Mouse (Mus musculus) lung, embryonic 15.5 days (tissue): ENCODE results near the gene 0610010F05Rik. TPM values are rescaled to one million over a fixed set of nuclear protein-coding genes. Genes with fewer than 3 reads are reported as not detected.
"Not testable (repeated sequence)": the region's sequence is repeated elsewhere in the genome, so short reads cannot be mapped to it uniquely, and the experiment has no call there.

ENCODE experiments used
- ATAC-seq: fragments of 200-750 bp; cut with Nextera tagmentation; 2 replicates; pipeline ENCODE4 v1.8.0; 2017; ENCODE audit warnings: moderate number of reproducible peaks, borderline replicate concordance; ENCODE audit not compliant: low FRiP score, low TSS enrichment; ENCODE audit errors: extremely low read depth
- H3K27ac ChIP-seq: fragments of 300-500 bp; sonication (generic); 2 replicates; pipeline ENCODE4 v1.5.1; 2015; ENCODE audit warnings: moderate library complexity, mild to moderate bottlenecking, inconsistent platforms
- H3K27me3 ChIP-seq: fragments of 300-500 bp; sonication (generic); 2 replicates; pipeline ENCODE4 v1.6.1; 2015; ENCODE audit warnings: inconsistent platforms
- H3K36me3 ChIP-seq: fragments of 300-500 bp; sonication (generic); 2 replicates; pipeline ENCODE4 v1.6.1; 2015; ENCODE audit warnings: inconsistent platforms
- H3K4me1 ChIP-seq: fragments of 300-500 bp; sonication (generic); 2 replicates; pipeline ENCODE4 v1.6.1; 2015; ENCODE audit warnings: inconsistent platforms
- H3K4me2 ChIP-seq: fragments of 300-500 bp; sonication (generic); 2 replicates; pipeline ENCODE4 v1.6.1; 2015; ENCODE audit warnings: inconsistent platforms, mild to moderate bottlenecking, moderate library complexity
- H3K4me3 ChIP-seq: fragments of 300-500 bp; sonication (generic); 2 replicates; pipeline ENCODE4 v1.5.1; 2015; ENCODE audit warnings: mild to moderate bottlenecking, inconsistent platforms
- H3K9ac ChIP-seq: fragments of 300-500 bp; sonication (generic); 2 replicates; pipeline ENCODE4 v1.6.1; 2015; ENCODE audit warnings: inconsistent platforms
- H3K9me3 ChIP-seq: fragments of 300-500 bp; sonication (generic); 2 replicates; pipeline ENCODE4 v1.6.1; 2016; ENCODE audit warnings: inconsistent platforms
- WGBS: fragments of 180-500 bp; shearing (Covaris S2); methylation state at CpG from one replicate; pipeline ENCODE4 v1.1.7; 2015; 5-methylcytosine and 5-hydroxymethylcytosine counted together
- polyA plus RNA-seq: library from polyadenylated mRNA; unstranded; fragments of >200 nt; fragmentation: Nextera tagmentation; extraction: Ambion mirVana; gene quantifications from 2 replicates; pipeline ENCODE4 v1.2.1, GENCODE M21; 2015

The 0610010F05Rik gene
- polyA plus RNA-seq, 1 experiment from 2014 or later: 25.3 TPM

DNA sequence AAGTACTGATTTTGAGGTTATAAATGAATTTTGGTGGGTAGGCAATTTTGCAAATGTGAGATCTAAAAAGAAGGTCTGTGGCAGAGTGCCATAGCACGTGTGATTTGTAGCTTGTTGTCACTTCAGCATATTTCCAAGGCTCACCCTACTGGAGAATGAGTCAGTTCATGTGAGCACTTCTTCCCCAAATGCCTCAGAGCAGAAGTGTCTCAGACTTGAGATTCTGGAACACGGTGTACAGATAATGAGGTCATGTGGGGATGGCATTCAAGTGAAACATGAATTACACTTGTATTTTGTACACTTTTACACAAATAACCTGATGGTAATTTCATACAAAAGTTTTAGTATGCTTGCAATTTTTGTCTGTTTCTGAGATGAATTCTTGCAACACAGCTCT is 24.4 kb upstream of the 0610010F05Rik start:
- no peak for ATAC-seq
- H3K4me3 ChIP-seq: no peak overlapping the region
- H3K4me2 ChIP-seq: no peak overlapping the region
- H3K27ac ChIP-seq: no peak overlapping the region
- no peaks in the 10 kb centered on the region for H3K27me3 ChIP-seq
- 72% methylated on average over 2 of the region's 2 CpGs for WGBS
- no peak overlapping the region for H3K9ac ChIP-seq
- H3K9me3 ChIP-seq: no peaks in the 10 kb centered on the region
- H3K36me3 ChIP-seq: no peaks in the 10 kb centered on the region
- no peaks in the 10 kb centered on the region for H3K4me1 ChIP-seq

DNA sequence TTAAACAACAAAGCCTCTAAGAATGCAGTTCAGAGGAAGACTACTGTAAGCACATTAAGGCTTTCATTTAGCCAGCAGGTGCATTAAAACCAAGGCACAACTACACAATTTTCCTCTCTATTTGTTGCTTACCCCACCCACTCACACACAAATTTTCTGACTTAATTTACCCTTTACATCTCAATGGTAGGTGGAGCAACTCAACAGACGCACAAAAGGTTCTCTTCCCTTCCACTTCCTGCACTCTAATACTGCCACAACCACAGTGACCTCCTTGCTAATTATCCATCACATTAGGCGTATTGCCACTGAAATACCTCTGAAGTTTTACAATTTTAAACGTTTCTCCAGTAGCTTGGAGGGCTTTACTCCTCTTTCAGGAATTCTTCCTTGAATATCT is 20.2 kb upstream of the 0610010F05Rik start:
- Histone ChIP-seq H3K27me3 (no peaks in the 10 kb centered on the region), H3K4me3 (no peak overlapping the region), H3K36me3 (peaks cover 12% of the 10 kb centered on the region), H3K9me3 (no peaks in the 10 kb centered on the region), H3K4me2 (no peak overlapping the region), H3K9ac (no peak overlapping the region), H3K4me1 (no peaks in the 10 kb centered on the region), H3K27ac (no peak overlapping the region)
- no peak for ATAC-seq
- 71% methylated on average over 3 of the region's 3 CpGs for WGBS

DNA sequence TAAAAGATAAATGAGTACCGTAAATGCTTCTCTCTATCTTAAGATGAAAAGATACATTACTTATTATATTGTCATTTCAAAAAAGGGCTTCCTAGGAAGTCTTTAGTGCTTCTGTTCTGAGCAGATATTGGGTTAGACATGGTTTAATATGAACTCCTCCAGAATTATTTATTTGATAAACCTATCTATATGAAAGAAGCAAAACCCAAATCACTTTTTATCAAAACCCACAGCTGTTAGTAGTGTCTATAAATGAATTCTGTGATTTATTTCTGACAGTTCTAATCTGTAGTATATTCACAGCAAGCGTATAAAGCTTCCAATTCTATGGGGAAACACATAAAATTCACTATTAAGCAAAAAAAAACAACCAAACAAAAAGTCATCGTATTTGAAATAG is 14.4 kb upstream of the 0610010F05Rik start:
- H3K9ac ChIP-seq: no peak overlapping the region
- no peaks in the 10 kb centered on the region for H3K4me1 ChIP-seq
- peaks cover 19% of the 10 kb centered on the region for H3K36me3 ChIP-seq
- no peaks in the 10 kb centered on the region for H3K27me3 ChIP-seq
- no peak overlapping the region for H3K4me2 ChIP-seq
- 92% methylated on average over 3 of the region's 3 CpGs for WGBS
- no peak overlapping the region for H3K27ac ChIP-seq
- ATAC-seq: no peak
- H3K4me3 ChIP-seq: no peak overlapping the region
- H3K9me3 ChIP-seq: no peaks in the 10 kb centered on the region

DNA sequence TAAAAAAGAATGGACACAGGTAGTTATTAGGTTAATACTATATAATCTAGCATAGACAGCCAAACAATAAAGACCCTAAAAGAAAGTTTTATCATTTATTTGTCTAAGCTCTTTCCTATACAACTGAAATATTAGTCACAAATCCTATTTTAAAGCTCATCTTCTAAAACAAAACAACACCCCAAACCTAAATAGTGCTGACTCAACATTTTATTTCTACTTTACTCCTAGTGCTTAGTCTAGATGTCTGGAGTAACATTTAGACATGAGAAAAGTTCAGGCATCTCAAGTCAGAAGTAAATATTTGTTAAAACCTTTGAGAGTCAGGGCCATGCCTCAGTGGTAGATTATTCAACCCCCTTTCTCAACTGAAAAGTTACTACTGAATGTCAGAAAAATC is 14.0 kb upstream of the 0610010F05Rik start:
- H3K27me3 ChIP-seq: no peaks in the 10 kb centered on the region
- no peak overlapping the region for H3K4me3 ChIP-seq
- ATAC-seq: no peak
- H3K27ac ChIP-seq: no peak overlapping the region
- no peak overlapping the region for H3K4me2 ChIP-seq
- H3K9ac ChIP-seq: no peak overlapping the region
- H3K9me3 ChIP-seq: no peaks in the 10 kb centered on the region
- no peaks in the 10 kb centered on the region for H3K4me1 ChIP-seq
- peaks cover 23% of the 10 kb centered on the region for H3K36me3 ChIP-seq

DNA sequence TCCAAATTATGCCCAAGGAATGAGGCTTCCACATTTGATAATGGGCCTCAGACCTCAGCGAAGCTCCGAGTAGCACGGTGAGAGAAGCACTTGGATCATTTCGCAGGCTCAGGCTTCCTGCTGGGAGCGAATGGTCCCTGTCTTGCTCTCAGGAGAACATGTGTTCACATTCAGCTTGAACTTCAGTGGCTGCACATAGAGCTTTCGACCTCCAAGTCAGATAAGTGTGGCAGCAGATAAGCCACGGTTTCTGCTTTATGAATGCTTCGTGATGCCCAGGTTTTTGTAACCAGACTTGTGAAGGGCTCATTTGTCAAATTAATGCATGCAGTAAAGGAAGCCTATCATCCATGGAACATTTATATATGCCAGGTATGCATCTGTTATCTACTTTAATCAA is 1.1 kb upstream of the 0610010F05Rik start:
- no peak overlapping the region for H3K4me2 ChIP-seq
- H3K4me1 ChIP-seq: peaks cover 7% of the 10 kb centered on the region; the same call in 1 of the 2 replicates
- no peaks in the 10 kb centered on the region for H3K36me3 ChIP-seq
- H3K27me3 ChIP-seq: no peaks in the 10 kb centered on the region
- H3K27ac ChIP-seq: no peak overlapping the region
- H3K4me3 ChIP-seq: no peak overlapping the region
- H3K9ac ChIP-seq: no peak overlapping the region
- ATAC-seq: no peak
- WGBS: 67% methylated on average over 8 of the region's 8 CpGs
- no peaks in the 10 kb centered on the region for H3K9me3 ChIP-seq

DNA sequence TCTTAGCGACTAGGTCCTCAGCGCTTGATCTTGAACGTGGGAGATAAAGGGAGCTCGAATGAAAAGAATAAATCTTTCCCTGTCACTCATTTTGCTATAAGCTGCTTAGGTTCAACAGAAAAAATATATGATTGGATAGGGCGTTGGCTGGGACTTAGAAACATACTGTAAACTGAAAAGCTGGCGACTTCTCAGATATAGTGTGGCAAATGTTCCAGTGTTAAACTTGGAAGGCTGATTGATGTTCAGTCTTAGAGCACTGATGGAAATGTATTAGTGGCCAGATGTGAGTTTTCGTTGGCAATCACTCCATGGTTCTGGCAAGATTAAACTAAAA is 408 bp upstream of the 0610010F05Rik start:
- Histone ChIP-seq H3K27ac (peak overlapping the region; percentile 7; the same call in 1 of the 2 replicates), H3K4me3 (peak overlapping the region; percentile 92), H3K4me1 (peaks cover 7% of the 10 kb centered on the region; the same call in 1 of the 2 replicates), H3K4me2 (peak overlapping the region; percentile 83), H3K9me3 (no peaks in the 10 kb centered on the region), H3K27me3 (no peaks in the 10 kb centered on the region), H3K9ac (peak overlapping the region; percentile 5; the same call in 1 of the 2 replicates), H3K36me3 (no peaks in the 10 kb centered on the region)
- ATAC-seq: peak; percentile 29
- 5% methylated on average over 7 of the region's 7 CpGs for WGBS

DNA sequence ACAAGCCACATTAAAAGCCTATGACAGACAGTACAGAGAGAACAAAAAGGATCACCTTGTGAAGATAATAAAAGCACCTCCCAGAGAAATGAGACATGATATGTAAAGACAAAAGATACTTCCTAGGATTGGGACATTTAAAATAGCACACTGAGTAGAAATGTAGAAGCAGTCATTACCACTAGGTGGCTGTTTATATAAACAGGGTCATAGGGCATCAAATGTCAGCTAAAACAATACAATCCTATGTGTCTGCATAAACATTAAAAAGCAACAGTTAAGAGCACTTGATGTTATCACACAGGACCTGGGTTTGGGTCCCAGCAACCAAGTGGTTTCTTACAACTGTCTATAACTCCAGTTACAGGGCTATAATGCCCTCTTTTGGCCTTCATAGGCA is 2.8 kb downstream of the 0610010F05Rik start:
- no peak overlapping the region for H3K27ac ChIP-seq
- ATAC-seq: no peak
- H3K4me1 ChIP-seq: peaks cover 7% of the 10 kb centered on the region; the same call in 1 of the 2 replicates
- H3K4me2 ChIP-seq: no peak overlapping the region
- no peak overlapping the region for H3K4me3 ChIP-seq
- no peaks in the 10 kb centered on the region for H3K9me3 ChIP-seq
- no peaks in the 10 kb centered on the region for H3K27me3 ChIP-seq
- H3K36me3 ChIP-seq: 0 out of 2 replicates have a peak, but pooled peaks cover 6% of the 10 kb centered on the region
- H3K9ac ChIP-seq: no peak overlapping the region

DNA sequence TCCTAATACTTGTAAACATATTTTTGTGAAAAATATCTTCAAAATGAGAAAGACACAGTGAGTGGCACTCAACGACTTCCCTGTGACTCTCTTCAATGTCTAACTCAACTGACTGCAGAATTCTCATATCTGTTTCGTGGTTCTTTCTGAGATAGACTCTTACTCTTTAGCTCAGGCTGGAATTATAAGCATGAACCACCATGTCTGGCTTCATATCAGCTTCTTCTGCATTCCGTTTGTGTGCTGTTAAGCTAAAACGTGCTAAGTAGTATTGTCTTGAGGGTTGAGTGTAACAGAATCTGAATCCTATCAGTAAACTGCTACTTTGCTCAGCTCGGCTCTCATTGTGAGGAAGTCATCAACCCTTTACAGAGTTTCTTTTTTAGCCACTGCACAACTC is 14.4 kb downstream of the 0610010F05Rik start:
- Histone ChIP-seq H3K9me3 (no peaks in the 10 kb centered on the region), H3K36me3 (0 out of 2 replicates have a peak, but pooled peaks cover 3% of the 10 kb centered on the region), H3K4me1 (no peaks in the 10 kb centered on the region), H3K27ac (no peak overlapping the region), H3K9ac (no peak overlapping the region), H3K4me3 (no peak overlapping the region), H3K4me2 (no peak overlapping the region), H3K27me3 (no peaks in the 10 kb centered on the region)
- no peak for ATAC-seq
- 81% methylated on average over 5 of the region's 5 CpGs for WGBS

DNA sequence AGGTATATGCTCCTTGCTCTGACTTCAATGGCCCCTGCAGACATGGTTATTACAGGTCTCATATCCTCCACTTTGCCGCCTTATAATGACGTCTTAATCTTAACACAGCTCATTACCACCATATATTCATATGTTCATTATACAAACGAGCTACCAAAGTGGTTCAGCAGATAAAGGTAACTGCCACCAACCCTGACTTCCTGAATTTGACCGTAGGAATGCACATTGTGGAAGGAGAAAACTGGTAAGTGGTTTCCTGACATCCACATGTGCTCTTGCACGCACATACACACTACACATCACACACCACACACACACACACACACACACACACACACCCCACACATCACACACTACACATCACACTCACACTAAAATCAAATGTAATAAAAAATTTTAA is 18.9 kb downstream of the 0610010F05Rik start:
- Histone ChIP-seq H3K4me3 (no peak overlapping the region), H3K27me3 (no peaks in the 10 kb centered on the region), H3K4me2 (no peak overlapping the region), H3K36me3 (0 out of 2 replicates have a peak, but pooled peaks cover 2% of the 10 kb centered on the region), H3K9ac (no peak overlapping the region), H3K27ac (no peak overlapping the region), H3K9me3 (no peaks in the 10 kb centered on the region), H3K4me1 (no peaks in the 10 kb centered on the region)
- ATAC-seq: no peak
- 79% methylated on average over 5 of the region's 5 CpGs for WGBS

DNA sequence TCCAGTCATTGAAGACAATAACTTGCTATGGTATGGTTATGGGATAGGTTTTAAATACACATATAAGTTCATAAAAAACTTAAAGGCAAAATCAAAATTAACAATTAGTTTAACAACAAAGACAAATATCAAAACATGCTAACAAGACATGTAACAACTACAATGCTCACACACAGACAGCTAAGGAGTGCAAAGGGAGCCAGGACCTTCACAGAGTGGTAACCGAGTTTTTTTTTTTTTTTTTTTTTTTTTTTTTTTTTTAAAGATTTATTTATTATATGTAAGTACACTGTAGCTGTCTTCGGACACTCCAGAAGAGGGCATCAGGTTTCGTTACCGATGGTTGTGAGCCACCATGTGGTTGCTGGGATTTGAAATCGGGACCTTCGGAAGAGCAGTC is 26.1 kb downstream of the 0610010F05Rik start:
- not testable (repeated sequence) for ATAC-seq, H3K4me1 ChIP-seq, H3K27me3 ChIP-seq, H3K27ac ChIP-seq, H3K4me3 ChIP-seq, H3K9me3 ChIP-seq, H3K4me2 ChIP-seq, H3K9ac ChIP-seq
- H3K36me3 ChIP-seq: peaks cover 11% of the 10 kb centered on the region
- 84% methylated on average over 6 of the region's 6 CpGs for WGBS

DNA sequence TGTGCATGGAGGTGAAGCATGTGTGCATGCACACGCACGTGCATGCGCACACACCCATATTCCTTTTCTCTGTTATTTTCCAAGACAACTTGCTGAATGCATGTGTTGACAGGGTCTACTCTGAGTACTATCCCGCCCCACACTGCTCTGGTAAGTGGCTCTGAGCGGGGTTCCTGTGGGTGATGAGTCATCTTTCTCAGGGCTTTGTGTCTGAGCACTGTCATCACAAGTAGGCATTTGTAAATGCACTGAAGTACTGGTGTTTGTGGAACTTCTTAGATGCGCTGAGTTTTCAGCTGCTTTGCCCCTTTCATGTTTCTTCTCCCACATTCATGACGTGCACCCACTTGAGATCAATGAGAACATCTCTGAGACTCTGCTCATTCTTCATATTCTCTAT is 63.3 kb downstream of the 0610010F05Rik start:
- no peak for ATAC-seq
- Histone ChIP-seq H3K4me1 (no peaks in the 10 kb centered on the region), H3K4me3 (no peak overlapping the region), H3K9ac (no peak overlapping the region), H3K27me3 (no peaks in the 10 kb centered on the region), H3K4me2 (no peak overlapping the region), H3K27ac (no peak overlapping the region), H3K9me3 (no peaks in the 10 kb centered on the region), H3K36me3 (peaks cover 10% of the 10 kb centered on the region; the same call in 1 of the 2 replicates)
- 88% methylated on average over 7 of the region's 7 CpGs for WGBS

DNA sequence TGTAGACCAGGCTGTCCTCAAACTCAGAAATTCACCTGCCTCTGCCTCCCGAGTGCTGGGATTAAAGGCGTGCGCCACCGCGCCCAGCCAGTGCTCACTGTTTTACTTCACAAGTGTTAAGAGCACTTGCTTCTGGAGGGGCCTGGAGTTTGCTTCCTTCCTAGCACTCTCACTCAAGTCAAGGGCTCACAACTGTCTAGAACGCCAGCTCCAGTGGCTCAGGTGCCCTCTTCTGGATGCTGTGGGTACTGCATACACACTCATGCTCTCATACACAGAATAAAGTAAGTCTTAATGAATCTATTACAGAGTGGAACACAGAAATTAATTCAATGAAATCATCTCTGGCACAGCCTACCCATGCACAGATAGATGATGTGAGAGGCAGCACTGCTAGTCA is 67.7 kb downstream of the 0610010F05Rik start:
- no peak overlapping the region for H3K4me2 ChIP-seq
- no peak overlapping the region for H3K9ac ChIP-seq
- H3K9me3 ChIP-seq: no peaks in the 10 kb centered on the region
- no peak overlapping the region for H3K27ac ChIP-seq
- peak; percentile 74; the same call in 1 of the 2 replicates for ATAC-seq
- no peaks in the 10 kb centered on the region for H3K4me1 ChIP-seq
- no peaks in the 10 kb centered on the region for H3K27me3 ChIP-seq
- WGBS: 52% methylated on average over 6 of the region's 6 CpGs
- no peak overlapping the region for H3K4me3 ChIP-seq
- 0 out of 2 replicates have a peak, but pooled peaks cover 3% of the 10 kb centered on the region for H3K36me3 ChIP-seq

DNA sequence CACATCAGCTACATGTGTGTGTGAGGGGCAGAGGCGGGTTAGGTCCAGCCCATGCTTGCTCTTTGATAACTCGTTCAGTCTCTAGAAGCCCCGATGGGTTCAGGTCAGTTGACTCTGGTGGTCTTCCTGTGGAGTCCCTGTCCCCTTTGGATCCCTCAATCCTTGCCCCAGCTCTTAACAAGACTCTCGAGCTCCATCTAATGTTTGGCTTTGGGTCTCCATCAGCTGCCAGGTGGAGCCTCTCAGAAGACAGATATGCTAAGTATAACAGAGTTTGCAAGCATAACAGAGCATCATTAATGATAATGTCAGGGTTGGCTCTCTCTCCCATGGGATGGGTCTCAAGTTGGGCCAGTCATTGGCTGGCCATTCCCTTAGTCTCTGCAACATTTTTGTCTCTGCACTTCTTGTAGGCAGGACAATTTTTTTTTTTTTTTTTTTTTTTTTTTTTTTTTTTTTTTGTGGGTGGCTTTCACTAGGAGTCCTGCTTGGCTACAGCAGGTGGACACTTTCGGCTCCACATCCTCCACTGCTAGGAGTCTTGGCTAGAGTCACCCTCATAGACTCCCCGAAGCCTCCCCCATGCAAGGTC is 76.3 kb downstream of the 0610010F05Rik start:
- Histone ChIP-seq H3K9me3 (no peaks in the 10 kb centered on the region), H3K36me3 (no peaks in the 10 kb centered on the region), H3K27me3 (no peaks in the 10 kb centered on the region), H3K27ac (no peak overlapping the region), H3K4me2 (no peak overlapping the region), H3K4me3 (no peak overlapping the region), H3K9ac (no peak overlapping the region), H3K4me1 (no peaks in the 10 kb centered on the region)
- no peak for ATAC-seq
- WGBS: 60% methylated on average over 6 of the region's 6 CpGs
